Mouse (Mus musculus) Patski (cell line): ENCODE measurements at regions not wholly inside any gene's neighbourhood (a gene's known extent, or its start where the extent isn't known, plus 50 kb on each side); places are given as distances from the start of the nearest gene placed in this dataset.
A peak's percentile ranks its signal among the peaks of the same experiment; 100 is the strongest.

Experiments
- ATAC-seq: fragments of 100-300 bp; one replicate; pipeline ENCODE4 v1.8.0; 2021
- CTCF ChIA-PET: fragments of 350-600 bp; sonication (Branson Sonifier 250); formaldehyde crosslinking; loops from one replicate; lab custom pipeline; 2022; ENCODE audit warnings: inconsistent platforms; lab: Charles Lee
- POLR2A ChIA-PET: fragments of 350-600 bp; sonication (Branson Sonifier 250); formaldehyde crosslinking; loops from one replicate; lab custom pipeline; 2022; ENCODE audit warnings: antibody characterized with exemption, inconsistent platforms; lab: Charles Lee
- DNase-seq: peaks from one replicate; pipeline ENCODE4 v3.0.0-alpha.2; 2011; ENCODE audit warnings: low read depth, low spot score
- H3K27me3 ChIP-seq: fragments of 371-371 bp; one replicate; pipeline ENCODE4 v1.5.1; 2021
- CTCF ChIP-seq: fragments of 100-300 bp; IDR thresholded peaks from one replicate; pipeline ENCODE4 v1.5.1; 2021
- in situ Hi-C: fragments of 300-500 bp; cut with MboI; formaldehyde crosslinking; loops from 3 replicates; pipeline ENCODE4 v1.11.1; 2018; ENCODE audit warnings: low pct_unique_long_range_greater_than_20kb, mixed read lengths

DNA sequence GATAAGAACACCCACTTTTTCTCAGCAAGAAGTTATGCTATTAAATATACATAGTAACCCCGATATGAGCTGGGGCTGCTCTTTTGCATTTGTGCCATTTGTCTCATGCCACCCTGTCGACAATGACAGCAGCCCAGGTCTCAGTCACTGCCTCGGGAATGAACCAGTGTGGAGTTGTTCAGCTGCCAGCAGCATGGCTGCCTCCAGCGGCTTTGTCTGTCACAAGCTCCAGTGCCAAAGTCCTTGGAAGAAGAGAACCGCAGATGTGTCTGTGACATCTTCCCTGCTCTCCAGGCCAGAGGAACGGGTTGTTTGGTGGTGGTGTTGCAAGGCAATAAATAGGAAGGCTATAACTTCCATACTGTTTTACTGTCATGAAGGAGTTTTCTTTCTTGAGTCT is 130.7 kb downstream of the Cep170 start:
- POLR2A ChIA-PET, result no interaction called here
- ATAC-seq (no peak), DNase-seq (no peak)
- peaks cover 4% of the 10 kb centered on the region for H3K27me3 ChIP-seq
- CTCF ChIA-PET, result no interaction called here
- in situ Hi-C loops, result no loop called here
- no peak for TF ChIP-seq CTCF

DNA sequence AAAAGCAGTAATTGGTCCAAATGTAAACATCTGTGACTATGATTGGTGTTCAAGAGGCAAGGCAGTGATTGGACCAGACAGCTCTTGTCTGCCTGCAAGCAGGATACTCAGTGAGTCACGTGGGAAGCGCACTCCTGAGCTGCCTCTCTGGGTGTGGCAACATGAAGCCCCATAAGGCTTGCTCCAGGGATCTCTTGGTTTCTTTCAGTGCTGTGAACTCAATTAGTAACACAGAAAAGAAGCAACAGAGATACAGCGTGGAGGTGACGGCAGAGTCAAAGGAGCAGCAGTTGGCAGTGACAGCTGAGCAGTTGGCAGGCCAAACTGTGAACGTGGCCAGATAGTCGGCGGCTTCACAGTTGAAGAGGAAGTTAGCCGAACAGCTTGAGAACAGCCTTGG is 131.9 kb downstream of the Cep170 start:
- POLR2A ChIA-PET, result no interaction called here
- in situ Hi-C loops, result no loop called here
- TF ChIP-seq CTCF, result no peak
- peaks cover 4% of the 10 kb centered on the region for H3K27me3 ChIP-seq
- no peak for ATAC-seq
- DNase-seq, result no peak
- CTCF ChIA-PET, result no interaction called here

DNA sequence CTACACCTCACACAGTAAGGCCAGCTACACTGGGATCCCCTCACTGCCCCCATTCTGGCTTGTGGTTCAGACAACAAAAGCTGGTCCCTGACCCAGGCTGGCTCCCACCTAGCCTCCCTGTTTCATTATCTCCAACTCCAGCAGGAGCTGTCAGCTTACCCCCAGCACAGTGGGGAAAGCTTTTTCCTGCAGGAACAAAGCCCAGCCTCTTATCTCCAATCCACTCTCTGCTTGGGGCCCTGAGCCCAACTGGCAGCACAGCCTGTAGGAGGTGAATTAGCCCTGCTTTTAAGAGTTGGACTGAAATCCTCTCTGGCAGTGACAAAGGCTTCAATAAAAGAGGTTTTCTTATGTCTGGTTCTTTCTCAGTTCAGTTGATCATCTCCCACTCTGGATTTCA is 138.7 kb downstream of the Cep170 start:
- DNase-seq (no peak), ATAC-seq (no peak)
- H3K27me3 ChIP-seq, result no peaks in the 10 kb centered on the region
- in situ Hi-C loops, result no loop called here
- CTCF ChIA-PET, result no interaction called here
- POLR2A ChIA-PET, result no interaction called here
- no peak for TF ChIP-seq CTCF

DNA sequence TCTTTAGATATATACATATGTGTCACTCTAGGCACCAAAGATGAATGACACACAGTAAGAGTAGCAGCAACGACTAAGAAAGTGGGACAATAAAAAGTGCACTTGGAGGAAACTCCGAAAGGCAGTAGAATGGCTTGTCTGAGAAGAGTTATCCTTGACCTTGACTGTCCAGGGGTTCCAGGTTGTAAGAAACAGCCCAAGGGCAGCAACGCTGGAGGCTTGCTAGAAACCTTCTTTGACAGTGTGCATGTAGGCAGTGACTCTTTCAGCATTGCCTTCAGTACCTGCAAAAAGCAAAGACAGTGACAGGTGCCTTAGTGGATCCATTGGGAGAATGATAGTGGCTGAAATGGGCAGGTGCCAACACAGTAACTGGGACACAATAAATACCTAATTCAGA is 142.8 kb downstream of the Cep170 start:
- no peak for ATAC-seq
- peaks cover 9% of the 10 kb centered on the region for H3K27me3 ChIP-seq
- CTCF ChIA-PET, result no interaction called here
- POLR2A ChIA-PET, result no interaction called here
- in situ Hi-C loops, result no loop called here
- no peak for DNase-seq
- TF ChIP-seq CTCF, result no peak

DNA sequence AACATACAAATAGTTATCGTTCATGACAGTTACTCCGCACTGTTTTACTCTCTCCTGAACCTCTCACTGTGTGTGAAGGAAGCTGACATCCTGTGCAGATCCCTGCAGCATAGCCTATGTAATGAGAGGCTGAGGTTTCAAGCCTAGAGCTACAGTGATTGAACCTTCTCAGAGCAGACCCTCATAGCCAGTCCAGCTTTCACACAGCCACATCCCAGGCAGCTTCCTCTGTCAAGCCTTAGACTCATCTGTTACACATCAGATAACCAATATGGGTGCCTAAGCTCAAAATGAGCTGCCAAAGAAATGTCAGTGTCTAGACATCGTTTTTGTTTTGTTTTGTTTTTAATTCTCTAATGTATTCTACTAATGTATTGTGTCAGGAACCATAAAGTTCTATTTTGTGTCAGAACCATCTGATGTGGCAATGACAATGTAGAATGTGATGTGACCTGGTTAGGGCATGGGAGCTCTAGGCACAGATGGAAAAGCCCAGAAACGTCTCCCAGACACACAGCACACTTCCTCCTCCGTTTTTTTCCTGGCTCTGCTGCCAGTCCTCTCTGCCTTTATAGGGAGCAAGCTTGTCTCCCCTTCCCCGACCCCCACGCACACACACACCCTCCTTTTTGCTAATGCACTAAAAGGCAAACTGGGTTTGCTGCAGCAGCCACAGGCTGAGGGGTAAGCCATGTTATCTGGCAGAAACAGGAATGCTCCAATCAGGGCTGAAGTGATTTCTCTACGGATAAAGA is 146.1 kb downstream of the Cep170 start:
- CTCF ChIA-PET, result no interaction called here
- no peak for TF ChIP-seq CTCF
- H3K27me3 ChIP-seq, result peaks cover 16% of the 10 kb centered on the region
- in situ Hi-C loops, result no loop called here
- DNase-seq (no peak), ATAC-seq (no peak)
- POLR2A ChIA-PET, result no interaction called here

DNA sequence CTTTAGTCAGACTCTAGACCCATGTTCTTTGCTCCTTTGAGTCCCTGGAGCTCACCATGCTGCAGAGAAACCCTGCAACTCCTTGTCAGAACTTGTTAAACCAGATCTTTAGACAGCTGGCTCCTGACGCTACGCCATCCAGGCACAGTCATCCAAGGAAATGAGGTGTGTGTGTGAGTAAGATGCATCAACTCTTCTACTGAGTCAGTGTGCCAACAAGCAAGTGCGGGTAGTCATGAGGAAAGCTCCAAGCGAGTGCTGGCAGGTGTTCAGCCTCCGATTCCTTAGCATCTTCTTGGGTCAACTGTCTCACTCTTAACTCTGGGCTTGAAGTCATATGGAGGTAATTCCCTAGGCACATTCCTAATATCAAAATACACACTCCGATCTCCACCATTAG is 153.6 kb downstream of the Cep170 start:
- TF ChIP-seq CTCF, result no peak
- no peak for ATAC-seq
- peaks cover 10% of the 10 kb centered on the region for H3K27me3 ChIP-seq
- DNase-seq, result no peak
- ChIA-PET POLR2A (no interaction called here), CTCF (no interaction called here)
- in situ Hi-C loops, result no loop called here

DNA sequence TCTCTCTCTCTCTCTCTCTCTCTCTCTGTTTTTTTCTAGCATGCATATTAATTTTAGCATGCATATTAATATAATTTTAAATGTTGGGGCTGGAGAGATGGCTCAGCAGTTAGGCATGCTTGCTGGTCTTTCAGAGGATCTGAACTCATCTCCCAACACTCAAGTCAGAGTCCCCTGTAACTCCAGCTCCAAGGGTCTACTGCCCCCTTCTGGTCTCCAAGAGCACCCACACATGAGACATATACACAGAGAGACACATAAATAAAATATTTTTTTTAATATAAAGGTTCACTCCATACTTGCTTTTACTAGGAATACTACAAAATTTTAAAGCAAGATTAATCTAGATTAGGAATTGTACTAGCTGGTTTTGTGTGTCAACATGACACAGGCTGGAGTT is 155.2 kb downstream of the Cep170 start:
- in situ Hi-C loops, result no loop called here
- ChIA-PET CTCF (no interaction called here), POLR2A (no interaction called here)
- no peak for ATAC-seq
- no peak for DNase-seq
- peak; percentile 28 for TF ChIP-seq CTCF
- peaks cover 6% of the 10 kb centered on the region for H3K27me3 ChIP-seq

DNA sequence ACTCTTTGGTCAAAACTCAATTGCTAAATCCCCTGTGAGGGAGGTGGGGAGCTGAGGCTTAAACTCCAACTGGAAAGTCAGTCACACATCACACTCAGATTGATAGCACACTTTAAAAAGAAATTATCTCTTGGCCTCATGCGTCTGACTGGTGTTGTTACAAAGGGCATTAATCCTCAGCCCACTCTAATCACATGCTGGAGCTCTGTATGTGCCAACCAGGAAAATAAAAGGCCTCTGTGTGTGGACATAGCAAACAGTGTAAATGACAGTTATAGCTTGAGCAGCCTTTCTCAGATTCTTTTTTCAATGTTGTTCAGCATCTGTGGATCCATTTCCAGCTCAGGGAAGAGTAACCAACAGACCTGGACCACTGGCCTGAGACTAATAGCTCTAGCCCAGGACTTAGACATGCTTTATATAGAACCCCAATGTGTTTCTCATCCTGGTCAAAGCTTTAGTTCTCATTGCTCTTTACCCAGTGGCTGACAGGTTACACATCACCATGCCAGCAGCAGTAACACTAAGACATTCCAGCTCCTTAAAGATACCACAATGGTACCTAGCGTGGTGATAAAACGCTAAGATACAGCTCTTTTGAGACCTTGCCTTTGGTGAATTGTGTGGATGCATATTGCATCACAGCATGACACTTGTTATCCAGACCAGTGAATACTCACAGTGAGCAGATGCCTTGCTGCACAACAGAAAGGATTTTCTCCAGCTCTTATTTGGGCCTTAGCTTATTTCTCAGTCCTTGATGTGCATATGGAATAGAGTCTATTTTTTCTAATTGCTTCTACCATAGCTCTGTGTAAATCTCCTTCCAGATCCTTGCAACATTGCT is 158.2 kb downstream of the Cep170 start:
- TF ChIP-seq CTCF, result no peak
- no peak for ATAC-seq
- in situ Hi-C loops, result no loop called here

DNA sequence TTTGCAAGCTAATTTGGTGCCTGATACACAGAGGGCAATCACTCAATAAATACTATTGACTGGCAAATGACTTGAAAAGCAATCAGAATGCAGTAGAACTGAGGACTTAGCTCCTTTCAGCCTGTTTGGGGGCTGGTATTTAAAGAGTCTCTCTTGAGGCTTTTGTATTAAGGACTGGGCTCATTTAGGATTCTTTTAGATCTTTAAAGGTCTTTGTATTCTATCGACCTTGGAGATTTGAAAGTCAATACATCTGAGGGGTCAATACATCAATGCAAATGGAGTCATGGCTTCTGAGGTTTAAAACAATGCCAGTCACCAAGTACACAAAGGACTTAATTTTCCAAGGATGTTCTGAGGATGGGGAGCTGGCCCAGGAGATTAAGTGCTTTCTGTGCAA is 169.6 kb downstream of the Cep170 start:
- no peak for DNase-seq
- in situ Hi-C loops, result no loop called here
- no peak for TF ChIP-seq CTCF

More for the DNA sequence above, 158.2 kb downstream of the Cep170 start:
- no peak for DNase-seq
- peaks cover 2% of the 10 kb centered on the region for H3K27me3 ChIP-seq
- CTCF ChIA-PET, result interaction anchor here (0.9 to 1.2 kb wide), 3 partner anchors 10 to 19 kb away, joined by 3 to 4 read pairs (median 3); no protein-coding TSS in a partner anchor
- POLR2A ChIA-PET, result no interaction called here

DNA sequence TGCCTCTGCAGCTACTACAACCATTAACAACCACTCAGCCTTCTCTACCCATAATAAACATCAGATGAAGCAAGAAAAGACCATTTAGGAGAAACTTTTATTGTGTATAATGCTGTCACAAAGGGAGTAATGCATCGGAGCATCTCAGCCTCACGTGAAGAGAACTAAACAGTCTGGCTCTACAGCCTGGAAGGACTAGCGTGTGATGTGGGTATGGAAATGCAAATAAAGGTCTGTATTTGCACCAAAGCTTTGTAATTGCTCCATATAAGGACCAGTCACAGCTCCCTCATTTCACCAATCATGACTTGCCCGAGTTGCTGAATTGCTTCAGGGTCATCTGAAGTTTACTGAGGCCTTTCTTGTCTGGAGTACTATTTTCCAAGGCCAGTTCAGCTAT is 190.7 kb downstream of the Cep170 start:
- ChIA-PET POLR2A (no interaction called here), CTCF (no interaction called here)

More for the DNA sequence above, 169.6 kb downstream of the Cep170 start:
- POLR2A ChIA-PET, result no interaction called here
- H3K27me3 ChIP-seq, result peaks cover 5% of the 10 kb centered on the region
- CTCF ChIA-PET, result interaction anchor here (1.2 kb wide), 1 partner anchor 11 kb away, joined by 3 read pairs; no protein-coding TSS in a partner anchor
- ATAC-seq, result no peak

DNA sequence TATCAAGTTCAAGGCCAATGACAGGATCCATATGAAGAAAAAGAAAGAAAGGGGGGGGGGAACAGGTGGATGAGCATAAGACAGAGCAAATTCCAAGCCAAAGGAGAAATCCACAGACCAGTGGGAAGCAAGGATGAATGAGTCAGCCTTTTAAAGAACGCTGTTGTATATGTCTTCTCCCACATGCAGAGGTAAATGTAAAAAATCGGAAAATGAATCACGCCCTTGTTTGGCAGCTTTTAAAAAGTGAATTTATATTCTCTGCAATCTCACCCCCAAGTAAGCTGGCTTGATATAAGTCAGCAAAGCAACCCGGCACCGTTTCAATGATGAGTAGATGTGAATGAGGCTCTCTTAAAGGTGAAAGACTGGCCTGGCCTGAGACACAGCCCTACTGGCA is 191.7 kb downstream of the Cep170 start:
- ChIA-PET POLR2A (no interaction called here), CTCF (no interaction called here)
- no peak for DNase-seq
- H3K27me3 ChIP-seq, result no peaks in the 10 kb centered on the region
- in situ Hi-C loops, result no loop called here
- no peak for ATAC-seq
- no peak for TF ChIP-seq CTCF

More for the DNA sequence above, 190.7 kb downstream of the Cep170 start:
- TF ChIP-seq CTCF, result no peak
- no peak for ATAC-seq
- in situ Hi-C loops, result no loop called here
- H3K27me3 ChIP-seq, result peaks cover 5% of the 10 kb centered on the region
- DNase-seq, result no peak
